Mouse (Mus musculus): ENCODE measurements at regions not wholly inside any gene's neighbourhood (a gene's known extent, or its start where the extent isn't known, plus 50 kb on each side); places are given as distances from the start of the nearest gene placed in this dataset.

DNA sequence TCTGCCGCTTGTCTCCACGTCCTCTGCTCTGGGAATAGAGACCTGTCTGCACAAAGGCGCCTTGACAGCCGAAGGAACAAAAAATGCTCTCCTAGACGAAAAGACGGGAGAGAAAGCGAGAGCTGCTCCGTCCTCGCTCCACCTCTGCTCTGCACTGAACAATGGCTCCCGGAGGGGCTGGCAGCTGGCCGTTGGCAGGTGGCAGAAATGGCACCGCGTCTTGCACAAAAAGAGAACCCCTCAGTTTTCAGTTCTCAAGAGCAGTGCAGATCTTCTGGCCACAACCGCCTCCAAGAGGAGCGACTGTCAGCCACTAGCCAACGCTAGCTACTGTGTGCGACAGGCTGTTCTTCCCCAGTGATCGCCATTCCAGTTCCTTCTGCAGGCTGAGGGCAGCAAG lies 385.0 kb upstream of the Rora start:
- no peak for DNase-seq

DNA sequence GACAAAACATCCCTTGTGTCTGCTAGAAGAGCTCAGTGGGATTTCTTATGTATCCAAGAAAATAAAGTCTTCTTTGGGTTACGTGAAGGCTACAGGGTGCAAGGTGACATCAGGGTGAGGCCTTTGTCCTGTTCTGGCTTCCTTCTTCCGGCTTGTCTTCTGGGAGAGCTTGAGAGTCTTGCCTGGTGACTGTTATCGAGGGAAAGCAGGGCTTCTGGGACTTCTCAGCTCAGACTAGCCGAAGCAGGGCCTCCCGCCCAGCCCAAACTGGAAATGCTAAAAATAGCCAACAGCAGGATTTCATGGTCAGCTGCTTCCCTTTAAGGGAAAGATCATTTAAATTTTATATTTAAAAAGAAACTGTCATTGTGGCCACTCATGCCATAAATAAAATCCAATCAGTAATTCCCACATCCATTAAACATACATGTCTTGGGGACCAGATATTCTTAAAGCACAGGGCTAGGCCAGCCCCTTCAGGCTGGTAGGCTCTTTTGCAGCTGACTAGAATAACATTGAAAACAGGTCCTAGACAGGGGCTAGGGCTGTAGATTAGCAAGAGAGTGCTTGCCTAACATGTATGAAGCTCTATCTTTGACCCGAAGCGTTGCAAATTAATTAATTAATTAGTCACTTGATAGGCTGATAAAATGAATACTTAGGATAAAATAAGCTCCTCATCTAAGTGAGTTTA lies 351.2 kb upstream of the Rora start:
- peak; percentile 23 to 33 for DNase-seq

DNA sequence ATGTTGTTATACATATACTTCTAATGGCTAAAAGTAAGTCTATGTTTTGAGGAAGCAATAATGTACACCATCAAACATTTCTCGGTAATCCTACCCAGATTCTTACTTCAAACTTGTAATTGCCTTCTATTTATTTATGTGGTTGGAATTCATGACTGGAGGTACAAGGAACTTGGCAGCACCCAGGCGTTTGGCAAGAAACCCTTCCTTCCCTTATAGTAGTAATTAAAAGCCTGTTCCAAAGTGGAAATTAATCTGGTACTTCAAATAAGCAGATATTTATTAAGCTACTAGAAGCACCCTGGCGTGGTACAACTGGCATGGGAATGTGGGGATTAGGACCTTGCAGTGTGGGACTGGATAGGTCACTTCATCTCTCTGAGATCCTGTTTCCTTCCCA lies 322.9 kb upstream of the Rora start:
- no peak for DNase-seq

DNA sequence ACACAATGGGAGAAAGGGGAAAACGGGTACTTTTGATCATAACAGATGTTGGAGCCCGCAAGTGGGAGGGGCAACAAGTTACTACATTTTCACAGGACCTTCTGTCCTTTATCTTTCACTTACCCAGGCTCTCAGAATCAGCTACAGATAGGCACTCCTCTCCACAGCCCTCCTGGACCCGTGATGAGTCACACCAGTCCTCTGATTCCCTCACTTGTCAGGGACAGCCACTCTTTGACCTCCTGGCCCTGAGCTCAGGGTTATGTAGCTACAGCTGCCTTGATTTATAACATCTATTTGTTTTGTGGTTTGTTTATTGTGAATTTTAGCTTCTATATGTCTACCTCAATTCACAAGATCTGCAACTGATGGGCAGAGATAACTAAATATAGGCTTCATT lies 312.7 kb upstream of the Rora start:
- DNase-seq: no peak

DNA sequence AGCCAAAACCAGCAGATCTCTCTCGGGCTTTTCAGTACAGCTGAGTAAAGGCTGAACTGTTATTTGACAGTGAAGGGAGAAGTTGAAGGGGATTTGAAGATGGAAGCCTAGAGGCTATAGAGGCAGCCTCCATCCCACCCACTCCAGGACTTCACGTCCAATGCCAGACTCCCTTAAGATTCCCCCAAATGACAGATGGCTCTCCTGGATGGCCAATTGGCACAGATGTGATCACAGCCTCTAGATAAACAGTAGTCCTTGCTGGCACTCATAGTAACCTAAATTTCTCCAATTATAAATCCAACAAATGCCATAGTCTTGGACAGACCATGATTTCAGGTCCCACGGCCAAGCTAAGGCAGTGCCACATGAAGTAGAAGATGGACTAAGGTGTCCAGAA lies 312.1 kb upstream of the Rora start:
- DNase-seq: no peak

DNA sequence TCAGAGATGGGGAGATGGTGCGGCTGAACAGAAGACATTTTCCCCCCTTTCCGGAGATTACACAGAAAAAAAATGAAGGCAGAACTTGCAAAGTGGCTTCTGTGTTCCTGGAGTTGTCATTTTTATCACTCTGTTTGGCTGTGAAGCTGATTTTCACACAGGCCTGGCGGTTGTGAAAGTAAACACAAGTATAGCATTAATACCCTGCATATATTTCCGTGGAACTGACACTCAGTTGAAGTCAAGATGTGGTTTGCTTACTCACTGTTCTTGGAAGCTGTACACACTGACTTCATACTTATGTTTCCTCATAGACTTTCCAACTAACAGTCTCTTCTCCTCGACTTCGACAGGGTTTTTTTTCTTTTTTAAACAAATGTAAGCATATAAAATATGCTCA lies 306.2 kb upstream of the Rora start:
- no peak for DNase-seq

DNA sequence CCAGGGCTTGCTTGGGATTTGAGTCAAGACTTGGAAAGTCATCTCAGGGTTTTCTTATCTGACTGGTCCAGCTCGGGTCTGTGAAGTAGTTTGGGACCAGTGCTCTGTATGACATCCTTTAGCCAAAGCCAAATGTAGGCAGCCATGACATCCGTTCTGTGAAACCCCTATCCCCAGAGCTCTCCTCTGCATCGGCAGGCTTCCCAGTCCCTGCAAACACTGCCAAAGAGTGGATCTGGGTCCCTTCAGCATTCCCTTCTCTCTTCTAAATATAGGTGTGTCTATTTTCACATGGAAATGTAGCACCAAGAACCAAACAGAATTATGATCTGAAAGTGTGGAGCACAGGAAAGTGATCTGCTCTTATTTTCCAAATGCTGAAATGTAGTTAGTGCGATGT lies 302.1 kb upstream of the Rora start:
- DNase-seq: no peak

DNA sequence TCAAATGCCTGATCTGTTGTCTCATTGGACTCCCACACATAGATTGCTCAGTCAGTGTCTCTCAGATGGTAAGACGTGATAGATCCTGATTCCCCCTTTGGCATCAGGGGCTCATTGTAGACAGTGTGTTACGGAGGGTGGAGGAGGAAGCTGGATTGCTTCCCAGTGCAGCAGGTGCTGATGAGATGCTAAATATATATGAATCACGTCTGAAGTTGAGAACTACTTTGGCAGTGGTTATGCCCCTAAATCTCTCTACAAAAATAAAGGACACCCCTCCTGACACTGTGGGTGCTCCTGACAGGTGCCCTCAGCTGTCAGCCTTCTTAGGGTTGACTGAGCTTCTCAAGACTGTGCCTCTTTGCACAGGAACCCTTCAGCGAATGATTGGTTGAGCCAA lies 299.1 kb upstream of the Rora start:
- no peak for DNase-seq

DNA sequence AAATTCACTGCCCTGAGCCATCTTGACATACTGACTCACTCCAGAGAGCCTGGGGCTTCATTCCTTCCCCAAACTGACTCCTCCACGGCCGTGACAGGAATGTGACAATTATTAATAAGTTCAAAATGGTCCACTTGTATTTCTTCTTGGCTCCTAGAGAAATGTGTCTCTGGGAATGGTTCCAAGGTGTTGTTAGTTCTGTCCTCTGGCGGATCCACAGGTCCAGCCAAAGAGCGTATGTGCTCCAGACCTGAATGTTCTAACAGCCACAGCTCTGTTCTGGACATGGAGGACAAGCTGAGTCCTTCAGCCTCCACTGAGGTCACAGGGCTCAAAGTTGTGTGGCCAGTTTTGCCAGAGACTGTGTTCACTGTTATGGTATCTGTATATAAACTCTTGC lies 297.5 kb upstream of the Rora start:
- DNase-seq: no peak

DNA sequence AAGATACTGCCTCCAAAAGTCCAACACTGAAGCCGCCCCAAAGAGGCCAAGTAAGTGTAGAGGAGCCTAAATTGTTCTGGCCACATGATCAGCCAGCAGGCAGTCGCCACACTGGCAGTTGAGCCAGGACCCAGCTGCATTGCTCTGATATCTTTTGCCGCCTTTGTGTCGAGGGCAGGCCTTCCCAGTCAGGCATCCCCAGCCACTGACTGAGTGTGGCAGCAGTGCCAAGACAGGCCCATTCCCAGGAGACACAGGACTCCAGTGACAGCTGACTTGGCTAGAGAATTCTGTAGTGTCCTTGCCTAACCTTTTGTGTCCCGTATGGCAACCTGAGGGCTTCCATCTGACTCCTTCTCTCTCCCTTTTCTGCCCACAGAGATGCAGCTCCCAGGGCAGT lies 296.4 kb upstream of the Rora start:
- no peak for DNase-seq

DNA sequence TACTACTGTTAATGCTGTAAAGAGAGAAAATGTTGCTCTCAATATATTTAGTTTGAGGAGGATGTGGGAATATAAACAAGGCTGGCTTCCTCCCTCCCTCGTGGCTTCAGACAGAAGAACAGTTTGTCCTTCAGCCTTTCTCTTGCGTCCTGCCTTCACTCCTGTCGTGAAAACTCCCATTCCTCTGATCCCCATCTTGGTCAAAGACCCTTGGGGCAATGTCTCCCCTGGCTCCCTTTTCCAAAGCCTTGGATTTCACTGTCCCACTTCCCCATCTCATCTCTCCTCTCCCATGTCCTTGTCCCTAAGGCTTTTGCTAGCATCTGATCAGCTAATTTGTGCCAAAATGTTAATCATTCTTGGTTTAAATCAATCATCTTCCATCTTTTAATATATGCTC lies 286.6 kb upstream of the Rora start:
- DNase-seq: no peak

DNA sequence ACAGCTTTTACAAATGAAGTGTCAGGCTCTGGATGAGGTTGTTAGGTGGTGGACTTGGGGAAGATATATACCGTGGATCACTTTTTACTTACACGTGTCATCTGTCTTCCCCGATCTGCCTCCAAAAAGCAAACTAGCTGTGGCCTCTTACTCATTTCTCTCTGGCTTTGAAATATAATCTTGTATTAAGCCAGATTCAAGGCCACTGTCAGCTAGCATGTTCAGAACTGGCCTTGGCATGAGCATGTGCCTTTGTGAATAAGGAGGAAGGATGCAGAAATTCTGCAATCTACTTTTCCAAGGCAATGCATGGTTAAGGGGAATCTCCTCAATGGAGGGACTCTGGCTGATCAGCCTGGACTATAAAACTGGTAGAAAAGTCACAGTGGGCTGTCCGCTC lies 286.0 kb upstream of the Rora start:
- no peak for DNase-seq

DNA sequence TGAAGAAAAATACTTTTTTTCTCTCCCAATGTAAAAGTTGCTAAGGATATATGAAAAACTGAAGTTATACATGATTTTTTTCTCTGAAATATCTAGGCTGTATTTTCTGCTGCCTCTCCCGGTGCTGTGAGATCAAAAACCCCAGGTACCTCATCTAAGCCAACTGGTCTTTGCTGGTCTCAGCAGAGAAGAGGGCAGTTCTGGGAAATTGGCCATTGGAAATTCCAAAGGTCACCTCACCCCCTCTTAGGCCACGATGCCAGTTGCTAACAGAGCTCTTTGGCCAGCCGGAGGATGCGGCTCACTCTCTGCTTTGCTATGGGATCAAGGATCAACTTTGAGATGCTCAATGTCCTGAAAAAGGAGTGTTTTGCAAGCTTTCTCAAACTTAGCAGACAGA lies 280.9 kb upstream of the Rora start:
- peak; percentile 75 to 78 for DNase-seq

DNA sequence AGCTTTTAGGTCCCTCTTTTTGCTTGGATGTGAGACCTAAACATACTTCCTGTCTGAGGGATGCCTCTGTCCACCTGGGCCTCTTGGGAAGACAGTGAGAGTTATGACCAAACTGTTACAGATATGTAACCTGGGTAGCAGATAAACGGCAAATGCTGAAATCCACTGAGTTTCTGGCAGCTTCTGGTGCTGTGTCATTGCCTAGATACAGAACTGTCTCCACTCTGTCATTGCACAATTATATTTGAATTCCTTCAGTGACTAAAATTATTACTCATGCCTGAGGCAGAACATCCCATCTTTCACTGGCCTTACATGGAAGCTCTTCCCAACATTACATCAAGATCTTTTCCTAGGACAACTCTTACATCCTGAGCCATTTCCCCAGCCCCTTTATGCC lies 277.4 kb upstream of the Rora start:
- no peak for DNase-seq

DNA sequence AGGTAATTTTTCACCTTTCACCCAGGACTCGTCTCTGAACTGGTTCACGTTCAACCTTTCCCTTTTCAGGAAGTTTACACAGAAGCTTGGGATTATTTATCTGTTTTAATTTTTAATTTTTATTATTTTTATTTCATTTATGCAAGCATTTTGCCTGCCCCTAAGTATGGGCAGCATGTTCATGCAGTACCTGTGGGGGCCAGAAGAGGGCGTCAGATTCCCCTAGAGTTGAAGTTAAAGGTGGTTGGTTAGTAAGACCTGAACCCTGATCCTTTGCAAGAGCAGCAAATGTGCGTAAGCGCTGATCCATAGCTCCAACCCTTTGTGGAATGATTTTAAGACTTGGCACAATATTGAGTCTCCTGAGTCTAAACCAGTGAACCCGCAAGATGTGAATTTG lies 271.7 kb upstream of the Rora start:
- no peak for DNase-seq

DNA sequence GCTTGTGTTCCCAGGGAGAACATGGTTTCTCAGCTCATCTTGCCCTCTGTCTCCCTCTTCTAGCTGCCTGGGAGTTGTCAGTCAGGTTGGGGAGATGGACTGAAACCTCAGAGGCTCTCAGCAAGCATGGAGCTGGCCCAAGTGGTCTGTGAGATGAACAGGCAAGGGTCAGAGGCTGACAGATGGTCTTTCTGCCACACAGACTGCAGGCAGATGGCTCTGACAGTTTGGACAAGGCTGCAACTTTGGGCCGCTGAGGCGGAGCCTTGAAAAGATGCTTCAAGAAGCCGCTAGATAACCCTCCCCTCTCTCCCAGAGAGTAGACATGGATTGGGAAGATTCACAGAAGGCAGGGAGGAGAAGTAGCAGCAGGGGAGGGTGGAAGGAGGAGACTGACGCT lies 252.7 kb upstream of the Rora start:
- DNase-seq: no peak

DNA sequence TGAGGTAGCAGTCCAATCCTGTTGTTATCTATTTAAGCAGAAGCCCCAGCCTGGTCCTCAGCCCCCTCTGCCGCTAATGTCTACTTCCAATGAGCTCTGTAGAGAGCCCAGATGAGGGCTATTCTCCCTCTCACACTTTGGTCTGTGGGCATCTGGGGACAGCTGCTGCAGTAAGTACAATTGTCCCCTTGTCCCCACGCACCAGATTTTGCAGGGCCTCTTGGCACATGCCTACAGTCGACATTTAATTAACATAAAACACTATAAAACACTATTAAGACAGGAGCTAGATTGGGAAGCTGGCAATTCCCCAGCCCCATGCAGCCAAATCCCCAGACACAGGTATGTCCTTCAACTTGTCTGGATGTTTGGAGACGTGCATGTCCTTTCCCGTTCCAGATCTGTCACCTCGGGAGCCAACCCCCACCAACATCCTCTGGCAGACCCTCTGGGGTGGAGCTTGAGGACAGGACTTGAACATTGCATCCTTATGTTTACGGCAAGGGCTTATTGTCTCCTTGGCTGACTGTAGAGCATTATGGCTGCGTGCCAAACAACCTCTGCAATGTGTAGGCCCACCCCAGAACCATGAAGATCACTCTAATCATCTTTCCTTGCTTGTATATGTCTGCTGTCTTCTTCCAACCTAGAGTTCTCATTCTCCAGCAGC lies 251.3 kb upstream of the Rora start:
- DNase-seq: no peak

DNA sequence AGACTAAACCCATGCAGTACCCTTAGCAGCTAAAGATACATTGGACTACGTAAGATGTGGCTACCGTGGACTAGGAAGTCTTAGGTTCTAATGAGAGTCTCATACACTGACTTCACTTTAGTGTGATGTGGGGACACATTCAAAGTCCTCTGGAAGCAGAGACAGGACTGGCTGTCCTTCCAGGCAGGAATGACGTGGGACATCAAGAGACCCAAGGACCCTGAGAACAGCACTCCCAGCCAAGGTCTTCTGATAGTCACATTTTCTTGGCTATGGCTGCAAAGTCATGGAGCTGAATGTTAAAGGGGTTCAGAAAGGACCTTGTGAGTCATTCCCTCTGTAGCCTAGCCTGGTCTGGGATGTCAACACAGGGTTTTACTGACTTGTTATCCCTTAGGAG lies 250.6 kb upstream of the Rora start:
- no peak for DNase-seq

DNA sequence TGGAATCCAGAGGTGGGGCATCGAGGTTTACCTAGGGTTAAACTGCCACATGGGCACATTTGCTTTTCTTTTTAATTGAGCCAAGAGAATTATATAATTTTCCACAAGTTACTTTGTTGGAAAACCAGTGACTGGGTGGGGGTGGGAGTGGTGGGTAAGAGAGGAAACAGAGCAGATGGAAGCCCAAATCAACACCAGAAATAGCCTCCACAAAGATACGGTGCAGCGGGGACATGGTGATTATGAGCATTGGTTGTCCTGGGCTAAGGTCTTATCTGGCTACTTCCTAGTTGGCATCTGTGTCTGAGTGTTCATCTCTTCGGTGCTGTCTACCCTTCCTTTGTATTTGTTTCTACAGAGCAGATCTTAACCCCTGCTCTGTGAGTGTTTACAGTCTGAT lies 250.1 kb upstream of the Rora start:
- DNase-seq: no peak

DNA sequence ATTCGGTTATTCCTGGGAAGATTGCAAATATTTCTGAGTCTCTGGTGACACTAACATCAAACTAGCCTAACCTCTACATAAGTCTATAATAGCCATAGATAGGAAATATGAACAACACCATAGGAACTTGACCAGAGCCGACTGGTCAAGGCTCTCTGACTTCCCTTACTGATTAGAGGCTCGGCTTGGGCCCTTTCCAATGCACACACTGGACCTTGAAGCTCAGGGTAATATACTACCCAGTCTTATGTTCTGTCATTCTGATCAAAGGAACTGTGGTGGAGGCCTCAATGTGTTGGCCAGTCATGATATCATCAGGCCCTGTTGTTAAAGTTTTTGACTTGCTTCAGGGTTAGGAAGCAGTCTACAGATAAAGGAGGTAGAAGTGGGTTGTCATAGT lies 243.8 kb upstream of the Rora start:
- no peak for DNase-seq

DNA sequence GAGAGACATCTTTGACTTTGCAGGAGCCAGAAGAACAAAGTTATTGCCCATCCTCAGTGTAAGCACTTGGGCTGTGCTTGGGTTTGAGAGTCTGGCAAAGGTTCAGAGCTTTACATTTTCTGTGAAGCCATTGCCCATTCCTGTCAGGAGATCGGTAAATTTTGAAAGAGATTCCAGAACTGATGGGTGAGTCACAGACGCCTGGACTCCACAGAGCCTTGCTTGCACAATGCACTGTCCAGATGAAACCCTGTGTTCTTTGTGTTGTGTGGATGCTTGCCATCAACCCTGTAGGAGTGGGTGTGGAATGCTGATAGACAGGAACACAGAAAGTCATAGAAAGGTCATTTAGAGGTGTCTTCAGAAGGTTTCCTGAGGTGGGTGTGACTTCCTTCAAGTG lies 227.3 kb upstream of the Rora start:
- DNase-seq: no peak

DNA sequence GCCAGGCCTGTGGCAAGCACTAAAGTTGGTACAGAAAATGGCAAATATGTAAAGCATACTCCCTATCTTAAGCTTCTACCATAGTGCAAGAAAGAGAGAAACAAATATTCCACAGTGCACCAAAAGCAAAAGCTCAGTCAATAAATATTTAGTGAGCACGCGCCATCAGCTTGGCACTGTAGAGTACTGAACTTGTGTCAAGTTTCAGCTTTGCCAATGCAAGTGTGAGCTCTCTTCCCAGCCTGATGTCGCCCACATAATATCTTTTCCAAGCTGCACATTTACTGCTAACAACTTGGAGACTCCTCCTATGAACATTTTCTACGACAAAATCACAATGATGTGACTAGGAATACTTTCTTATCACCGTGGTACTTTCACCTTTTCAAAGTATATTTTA lies 190.8 kb upstream of the Rora start:
- DNase-seq: no peak

DNA sequence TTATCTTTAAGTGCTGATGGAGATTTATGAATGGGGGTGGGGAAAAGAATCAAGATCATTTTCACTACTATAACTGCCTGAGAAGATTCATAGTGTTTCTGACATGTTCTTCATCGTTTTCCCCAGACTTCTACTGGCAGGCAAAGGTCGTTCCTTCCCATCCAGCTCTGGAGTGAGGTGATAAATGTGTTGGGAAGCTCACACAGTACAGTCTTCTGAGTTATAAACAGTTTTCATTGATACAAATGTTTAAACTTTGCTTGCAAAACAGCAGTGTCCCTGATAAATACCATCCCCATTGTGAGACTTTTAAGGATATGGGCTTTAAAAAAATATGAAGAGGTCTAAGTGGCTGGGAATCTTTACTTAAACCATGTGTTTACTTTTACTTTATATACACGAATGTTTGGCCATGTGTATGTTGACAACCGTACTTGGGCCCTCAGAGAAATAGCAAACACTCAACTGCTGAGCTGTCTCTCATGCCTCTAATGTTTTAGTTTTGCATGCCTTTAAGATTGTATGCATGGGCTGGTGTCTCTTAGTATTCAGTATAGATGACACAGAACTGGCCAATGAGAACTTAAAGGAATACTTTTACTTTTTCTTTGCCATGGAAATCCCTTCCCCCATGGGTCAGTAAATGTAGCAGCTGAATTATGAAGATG lies 189.8 kb upstream of the Rora start:
- DNase-seq: no peak

DNA sequence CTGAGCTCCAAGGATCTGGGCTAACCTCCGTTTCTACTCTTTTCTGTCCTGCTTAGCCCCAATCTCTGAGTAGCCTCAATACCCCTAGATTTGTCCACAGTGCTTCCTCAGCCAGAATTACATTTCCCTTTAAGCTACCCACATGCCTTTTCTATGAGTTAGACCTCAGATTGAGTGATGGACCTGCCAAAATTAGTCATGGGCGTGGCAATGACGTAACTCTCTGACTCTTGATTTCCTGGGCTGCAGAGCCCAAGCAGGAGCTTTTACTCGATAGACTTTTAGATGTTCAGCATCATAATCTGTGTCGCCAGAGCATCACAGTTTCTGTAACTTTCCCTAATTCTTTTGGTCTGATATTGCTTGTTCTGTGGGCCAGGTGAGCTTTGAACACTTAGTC lies 186.9 kb upstream of the Rora start:
- DNase-seq: no peak

DNA sequence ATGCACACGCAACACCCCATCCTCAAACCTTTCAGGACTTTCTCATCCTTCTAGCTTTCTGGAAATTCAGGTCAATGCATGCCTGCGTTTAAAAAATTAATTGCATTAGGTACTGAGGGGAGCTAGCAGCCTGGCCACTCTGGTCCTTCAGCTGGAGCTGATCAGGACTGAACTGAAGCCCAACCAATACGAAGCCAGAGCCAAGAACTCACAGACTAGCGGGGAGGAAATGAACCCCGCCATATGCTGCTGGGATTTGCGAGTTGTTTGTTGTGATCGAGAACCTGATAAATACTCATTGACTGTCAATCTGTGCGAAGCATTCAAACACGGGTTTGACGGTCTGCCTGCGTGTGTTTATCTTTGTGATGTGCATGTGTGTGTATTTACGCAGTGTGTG lies 177.2 kb upstream of the Rora start:
- no peak for DNase-seq

Data from kidney, adult 8-10 months (tissue).